Mouse (Mus musculus) granulocyte monocyte progenitor cell, adult 5-6 weeks (primary cell): Measurements from ENCODE around the gene Notch4. TPM values are rescaled to one million over a fixed set of nuclear protein-coding genes. Genes with fewer than 3 reads are reported as not detected.

ENCODE experiments used
- ATAC-seq: replicated peaks from 2 replicates; pipeline ENCODE4 v1.8.0; 2016; ENCODE audit warnings: mild to moderate bottlenecking, moderate TSS enrichment, inconsistent platforms; ENCODE audit not compliant: poor library complexity, severe bottlenecking
- total RNA-seq, 2 experiments: library from RNA; stranded (forward) in 1 of 2; stranded (reverse) in 1 of 2; fragments of 200-712, 200-1000 nt in 1 of 2; fragments of >200 nt in 1 of 2; fragmentation: Nextera tagmentation in 1 of 2; gene quantifications; 2 replicates each; pipeline ENCODE4 v1.2.3; 2014 to 2017

The Notch4 gene
- total RNA-seq, 2 experiments from 2014 or later: 0.17 to 0.31 TPM

DNA sequence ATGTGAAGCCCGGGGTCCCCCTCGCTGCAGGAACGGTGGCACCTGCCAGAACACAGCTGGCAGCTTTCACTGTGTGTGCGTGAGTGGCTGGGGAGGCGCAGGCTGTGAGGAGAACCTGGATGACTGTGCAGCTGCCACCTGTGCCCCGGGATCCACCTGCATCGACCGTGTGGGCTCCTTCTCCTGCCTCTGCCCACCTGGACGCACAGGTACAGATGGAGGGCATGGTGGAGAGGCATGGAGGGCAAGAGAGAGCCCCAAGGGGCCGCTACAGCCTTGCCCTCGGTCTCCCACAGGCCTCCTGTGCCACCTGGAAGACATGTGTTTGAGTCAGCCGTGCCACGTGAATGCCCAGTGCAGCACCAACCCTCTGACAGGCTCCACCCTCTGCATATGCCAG, 4.4 kb downstream of the Notch4 start:
- ATAC-seq: no peak

DNA sequence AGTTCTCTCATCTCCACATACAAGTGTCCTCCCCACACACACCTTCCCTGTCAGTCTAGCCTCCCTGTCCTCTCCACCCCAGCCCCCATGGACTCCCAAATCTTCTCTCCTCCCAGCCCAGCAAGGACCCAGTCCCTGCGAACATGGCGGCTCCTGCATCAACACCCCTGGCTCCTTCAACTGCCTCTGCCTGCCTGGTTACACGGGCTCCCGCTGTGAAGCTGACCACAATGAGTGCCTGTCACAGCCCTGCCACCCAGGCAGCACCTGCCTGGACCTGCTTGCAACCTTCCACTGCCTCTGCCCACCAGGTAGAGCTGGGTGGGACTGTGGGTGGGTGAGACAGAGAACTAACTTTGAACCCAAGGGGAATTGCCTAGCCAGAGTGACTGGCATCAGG, 5.9 kb downstream of the Notch4 start:
- no peak for ATAC-seq

DNA sequence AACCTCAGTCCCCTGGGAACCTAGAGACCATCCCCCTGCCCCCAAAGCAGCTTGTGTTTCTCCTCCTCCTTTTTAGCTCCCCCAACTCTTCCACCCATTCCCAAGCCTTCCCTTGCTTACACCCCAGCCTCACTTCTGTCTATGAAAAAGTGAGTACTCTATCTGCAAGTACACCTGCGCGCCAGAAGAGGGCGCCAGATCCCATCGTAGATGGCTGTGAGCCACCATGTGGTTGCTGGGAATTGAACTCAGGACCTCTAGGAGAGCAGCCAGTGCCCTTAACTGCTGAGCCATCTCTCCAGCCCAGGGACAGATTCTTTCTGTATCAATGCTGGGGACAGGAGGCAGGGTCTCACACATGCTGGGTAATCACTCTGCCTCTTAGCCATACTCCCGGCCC, 7.8 kb downstream of the Notch4 start:
- peak; percentile 41 for ATAC-seq

DNA sequence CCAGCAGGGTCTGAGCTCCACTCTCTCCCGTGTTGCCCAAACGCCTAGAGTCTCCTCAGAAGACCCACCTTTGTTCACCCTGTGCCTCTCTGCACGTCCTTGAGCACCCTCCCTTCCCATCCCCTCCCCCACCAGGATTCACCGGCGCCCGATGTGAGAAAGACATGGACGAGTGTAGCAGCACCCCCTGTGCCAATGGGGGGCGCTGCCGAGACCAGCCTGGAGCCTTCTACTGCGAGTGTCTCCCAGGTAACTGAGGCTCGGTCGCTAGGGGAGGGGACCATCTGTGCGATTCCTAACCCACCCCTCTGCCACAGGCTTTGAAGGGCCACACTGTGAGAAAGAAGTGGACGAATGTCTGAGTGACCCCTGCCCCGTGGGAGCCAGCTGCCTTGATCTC, 8.3 kb downstream of the Notch4 start:
- no peak for ATAC-seq

DNA sequence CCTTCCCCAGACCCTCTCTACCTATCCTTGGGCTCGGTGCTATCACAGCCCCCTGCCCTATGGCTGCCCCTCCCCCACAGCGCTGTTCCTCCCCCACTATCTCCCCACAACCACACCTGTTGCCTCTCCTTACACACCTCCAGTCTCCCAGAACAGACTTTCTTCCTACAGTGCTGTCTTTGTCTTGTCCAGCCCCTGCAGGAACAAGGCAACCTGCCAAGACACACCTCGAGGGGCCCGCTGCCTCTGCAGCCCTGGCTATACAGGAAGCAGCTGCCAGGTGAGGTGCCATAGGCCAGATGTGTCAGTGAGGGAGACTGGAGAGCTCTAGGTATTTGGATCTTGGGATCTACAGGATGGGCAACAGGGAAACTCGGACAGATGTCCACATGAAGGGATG, 12.5 kb downstream of the Notch4 start:
- no peak for ATAC-seq

DNA sequence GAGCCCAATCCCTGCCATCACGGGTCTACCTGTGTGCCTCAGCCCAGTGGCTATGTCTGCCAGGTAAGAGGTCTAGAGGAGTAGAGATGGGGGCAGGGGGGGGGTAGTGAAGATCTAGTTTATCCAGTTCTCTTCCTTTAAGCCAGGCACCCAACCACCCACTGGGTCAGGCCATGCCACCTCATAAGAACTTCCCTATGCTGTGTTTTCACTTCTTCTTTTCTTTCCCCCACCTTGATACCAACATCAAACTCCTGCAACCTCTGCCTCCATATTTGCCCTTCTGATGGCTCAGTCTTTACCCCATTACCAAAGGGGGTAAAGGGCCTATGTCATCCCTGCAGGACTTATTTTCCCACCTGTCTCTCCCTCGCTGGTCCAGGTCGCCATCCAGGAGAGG, 14.0 kb downstream of the Notch4 start:
- peak; percentile 76 for ATAC-seq

DNA sequence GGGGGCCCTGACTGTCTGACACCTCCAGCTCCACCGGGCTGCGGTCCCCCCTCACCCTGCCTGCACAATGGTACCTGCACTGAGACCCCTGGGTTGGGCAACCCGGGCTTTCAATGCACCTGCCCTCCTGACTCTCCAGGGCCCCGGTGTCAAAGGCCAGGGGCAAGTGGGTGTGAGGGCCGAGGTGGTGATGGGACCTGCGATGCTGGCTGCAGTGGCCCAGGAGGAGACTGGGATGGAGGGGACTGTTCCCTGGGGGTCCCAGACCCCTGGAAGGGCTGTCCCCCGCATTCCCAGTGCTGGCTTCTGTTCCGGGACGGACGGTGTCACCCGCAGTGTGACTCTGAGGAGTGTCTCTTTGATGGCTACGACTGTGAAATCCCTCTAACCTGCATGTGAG, 18.5 kb downstream of the Notch4 start:
- ATAC-seq: no peak

DNA sequence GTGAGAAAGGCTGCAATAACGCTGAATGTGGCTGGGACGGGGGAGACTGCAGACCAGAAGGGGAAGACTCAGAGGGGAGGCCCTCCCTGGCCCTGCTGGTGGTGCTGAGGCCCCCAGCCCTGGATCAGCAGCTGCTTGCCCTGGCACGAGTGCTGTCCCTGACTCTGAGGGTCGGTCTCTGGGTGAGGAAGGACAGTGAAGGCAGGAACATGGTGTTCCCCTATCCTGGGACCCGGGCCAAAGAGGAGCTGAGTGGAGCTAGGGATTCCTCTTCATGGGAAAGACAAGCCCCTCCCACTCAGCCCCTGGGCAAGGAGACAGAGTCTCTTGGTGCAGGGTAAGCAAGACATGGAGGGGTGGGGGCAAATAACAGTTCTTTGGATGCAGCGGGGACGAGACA, 19.3 kb downstream of the Notch4 start:
- ATAC-seq: no peak

DNA sequence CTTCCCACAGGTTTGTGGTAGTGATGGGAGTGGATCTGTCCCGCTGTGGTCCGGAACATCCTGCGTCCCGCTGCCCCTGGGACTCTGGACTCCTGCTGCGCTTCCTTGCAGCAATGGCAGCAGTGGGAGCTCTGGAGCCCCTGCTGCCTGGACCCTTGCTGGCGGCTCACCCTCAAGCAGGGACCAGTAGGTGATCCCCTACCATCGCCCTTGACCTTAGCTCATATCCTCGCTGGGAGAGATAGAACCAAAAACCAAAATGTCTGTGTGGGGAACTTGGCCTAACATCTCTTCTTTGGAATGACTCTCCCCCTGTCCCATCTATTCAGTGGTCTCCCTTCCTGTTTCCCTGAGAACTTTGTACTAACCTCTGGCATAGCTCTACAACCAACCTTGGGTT, 19.8 kb downstream of the Notch4 start:
- ATAC-seq: no peak

DNA sequence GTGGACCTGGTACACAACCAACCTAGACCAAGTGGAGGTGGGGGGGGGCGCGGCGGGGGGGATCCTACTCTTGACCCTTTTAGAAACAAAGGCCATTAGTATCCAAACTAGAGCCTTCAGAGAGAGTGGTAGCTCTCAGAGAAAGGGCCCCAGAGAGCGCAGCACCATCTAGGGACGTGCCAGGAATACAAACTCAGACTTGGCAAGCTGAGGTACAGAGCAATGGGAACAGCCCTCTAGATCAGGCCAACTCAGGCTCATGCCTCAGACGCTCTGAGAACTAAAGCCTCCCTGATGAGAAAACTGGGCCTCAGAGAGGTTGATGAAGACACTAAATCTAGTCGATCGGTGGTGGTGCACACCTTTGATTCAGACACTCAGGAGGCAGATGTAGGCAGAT, 21.1 kb downstream of the Notch4 start:
- ATAC-seq: no peak

DNA sequence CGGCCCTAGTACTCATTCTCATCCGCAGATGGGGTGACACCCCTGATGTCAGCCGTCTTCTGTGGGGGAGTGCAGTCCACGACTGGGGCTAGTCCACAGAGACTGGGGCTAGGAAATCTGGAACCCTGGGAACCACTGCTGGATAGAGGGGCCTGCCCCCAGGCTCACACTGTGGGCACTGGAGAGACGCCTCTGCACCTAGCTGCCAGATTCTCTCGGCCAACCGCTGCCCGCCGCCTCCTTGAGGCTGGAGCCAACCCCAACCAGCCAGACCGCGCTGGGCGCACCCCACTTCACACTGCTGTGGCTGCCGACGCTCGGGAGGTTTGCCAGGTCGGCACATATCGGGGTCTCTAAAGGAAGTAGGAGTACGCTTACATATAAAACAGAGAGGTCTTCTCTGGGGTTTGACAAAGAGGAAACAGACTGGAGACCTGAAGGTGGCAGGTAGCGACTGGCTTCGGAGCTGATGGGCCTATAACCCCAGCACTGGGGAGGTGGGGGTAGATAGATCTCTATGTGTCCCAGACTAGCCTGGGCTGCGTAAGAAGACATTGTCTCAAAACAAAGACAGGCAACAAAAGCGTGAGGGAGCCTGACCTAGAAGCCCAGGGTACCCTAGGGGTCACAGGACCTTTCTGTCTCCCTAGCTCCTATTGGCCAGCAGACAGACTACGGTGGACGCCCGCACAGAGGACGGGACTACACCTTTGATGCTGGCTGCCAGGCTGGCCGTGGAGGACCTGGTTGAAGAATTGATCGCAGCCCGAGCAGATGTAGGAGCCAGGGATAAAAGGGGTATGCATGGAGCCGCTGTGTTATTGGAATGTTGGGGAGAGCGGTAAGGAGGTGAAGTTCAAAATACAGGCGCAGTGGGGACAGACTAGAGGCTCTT, 22.1 kb downstream of the Notch4 start:
- no peak for ATAC-seq

DNA sequence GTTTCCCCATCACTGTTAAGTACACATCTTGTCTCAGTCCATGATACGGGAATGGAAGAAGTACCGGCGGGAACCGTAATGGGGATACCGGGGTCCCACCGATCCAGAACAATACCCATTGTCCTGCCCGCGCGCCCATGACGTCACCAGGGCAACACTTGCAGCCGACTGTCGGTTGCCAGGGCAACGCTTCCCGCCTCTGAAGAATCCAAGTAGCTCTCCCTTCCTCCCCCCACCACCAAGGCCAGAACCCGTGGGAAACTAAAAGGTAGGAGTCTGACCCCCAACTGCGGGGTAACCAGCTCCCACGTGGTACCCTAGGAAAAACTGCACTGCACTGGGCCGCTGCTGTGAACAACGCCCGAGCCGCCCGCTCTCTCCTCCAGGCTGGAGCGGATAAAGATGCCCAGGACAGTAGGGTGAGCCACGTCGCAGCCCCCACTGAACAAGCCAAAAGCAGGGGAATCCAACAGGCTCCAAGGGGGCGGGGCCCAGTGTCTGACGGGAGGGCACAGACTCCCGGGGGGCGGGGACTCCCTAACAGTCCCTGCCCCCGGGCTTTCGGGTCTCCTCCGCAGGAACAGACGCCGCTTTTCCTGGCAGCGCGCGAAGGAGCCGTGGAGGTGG, 22.8 kb downstream of the Notch4 start:
- peak; percentile 48 for ATAC-seq

DNA sequence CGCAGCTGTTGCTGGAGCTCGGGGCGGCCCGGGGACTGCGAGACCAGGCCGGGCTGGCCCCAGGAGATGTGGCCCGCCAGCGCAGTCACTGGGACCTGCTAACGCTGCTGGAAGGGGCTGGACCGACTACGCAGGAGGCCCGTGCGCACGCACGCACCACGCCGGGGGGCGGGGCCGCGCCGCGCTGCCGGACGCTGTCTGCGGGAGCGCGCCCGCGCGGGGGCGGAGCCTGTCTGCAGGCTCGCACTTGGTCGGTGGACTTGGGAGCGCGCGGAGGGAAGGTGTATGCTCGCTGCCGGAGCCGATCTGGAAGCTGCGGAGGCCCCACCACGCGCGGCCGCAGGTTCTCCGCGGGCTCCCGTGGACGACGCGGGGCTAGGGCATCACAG, 23.3 kb downstream of the Notch4 start:
- ATAC-seq: peak; percentile 50

DNA sequence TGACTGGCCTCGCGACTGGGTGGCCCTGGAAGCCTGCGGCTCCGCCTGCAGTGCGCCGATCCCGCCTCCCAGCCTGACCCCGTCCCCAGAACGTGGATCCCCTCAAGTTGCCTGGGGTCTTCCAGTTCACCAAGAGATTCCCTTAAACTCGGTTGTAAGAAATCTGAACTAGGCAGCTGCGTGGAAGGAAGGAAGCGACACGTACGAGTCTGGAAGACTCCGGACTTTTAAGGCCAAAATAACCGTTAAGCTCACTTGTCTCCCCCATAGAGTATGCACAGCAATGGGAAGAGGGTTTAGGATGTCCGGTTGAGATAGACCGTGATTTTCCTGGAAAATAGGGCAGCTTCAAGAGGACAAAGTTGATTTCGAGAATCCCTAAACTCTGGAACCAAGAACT, 23.7 kb downstream of the Notch4 start:
- no peak for ATAC-seq

DNA sequence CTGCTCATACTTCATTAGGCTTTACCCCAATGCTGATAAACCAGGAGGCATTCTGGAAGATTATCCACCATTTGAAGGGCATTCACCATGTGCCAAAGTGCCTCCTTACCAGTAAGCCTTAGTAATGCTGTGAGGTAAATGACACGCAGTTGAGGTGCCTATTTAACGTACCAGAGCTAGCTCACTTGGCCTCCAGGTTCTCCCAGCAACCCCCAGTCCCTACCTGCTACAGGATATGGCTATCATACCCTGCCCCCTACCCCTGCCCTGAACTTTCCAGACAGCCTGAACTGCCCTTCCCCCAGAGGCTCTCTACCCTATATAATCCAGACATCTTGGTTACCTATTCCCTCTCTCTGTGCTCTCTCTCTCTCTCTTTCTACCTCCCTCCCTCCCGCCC, 24.7 kb downstream of the Notch4 start:
- no peak for ATAC-seq

DNA sequence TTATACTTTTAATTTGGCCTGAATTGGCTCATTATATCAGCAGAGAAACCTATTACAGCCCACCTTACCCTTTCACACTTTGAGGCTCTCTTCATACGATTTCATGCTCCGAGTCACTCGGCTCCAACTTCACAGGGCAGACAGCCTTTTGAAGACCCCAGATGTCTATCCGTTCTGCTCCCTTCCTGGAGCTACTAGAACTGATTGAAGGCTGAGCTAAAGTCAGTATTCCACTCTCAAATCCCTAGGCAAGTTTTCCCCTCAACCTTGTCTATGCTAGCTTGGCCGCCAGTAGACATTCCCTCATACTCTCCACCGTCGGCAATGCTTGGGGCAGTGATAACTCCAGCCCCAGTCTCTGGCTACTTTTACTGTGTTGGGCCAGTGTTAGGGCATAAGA, 25.1 kb downstream of the Notch4 start:
- no peak for ATAC-seq

DNA sequence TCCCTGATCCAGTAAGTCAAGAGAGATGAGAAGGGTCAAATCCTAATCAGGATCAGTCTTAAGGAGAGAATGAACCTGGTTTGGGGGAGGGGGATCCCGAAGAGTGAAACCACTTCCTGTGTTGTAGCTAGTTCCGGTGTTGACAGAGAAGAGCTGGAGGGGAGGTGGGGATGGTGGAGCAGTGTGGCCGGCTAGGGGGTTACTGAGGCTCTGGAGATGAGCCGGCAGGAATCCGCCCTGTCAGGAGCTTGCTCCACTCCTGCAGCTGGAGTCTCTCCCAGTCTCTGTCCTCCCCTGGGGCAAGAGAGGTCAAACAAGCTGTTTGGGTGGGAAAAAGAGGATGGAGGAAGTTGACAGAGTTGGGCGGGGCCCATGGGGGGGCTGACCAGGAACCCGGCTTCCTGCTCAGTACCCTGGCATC, 25.6 kb downstream of the Notch4 start, which contains the start of gene Gpsm3:
TSS of gene Gpsm3 (plus strand) at position 126 of the 421 bp plus-strand sequence.
- peak; percentile 31 for ATAC-seq

DNA sequence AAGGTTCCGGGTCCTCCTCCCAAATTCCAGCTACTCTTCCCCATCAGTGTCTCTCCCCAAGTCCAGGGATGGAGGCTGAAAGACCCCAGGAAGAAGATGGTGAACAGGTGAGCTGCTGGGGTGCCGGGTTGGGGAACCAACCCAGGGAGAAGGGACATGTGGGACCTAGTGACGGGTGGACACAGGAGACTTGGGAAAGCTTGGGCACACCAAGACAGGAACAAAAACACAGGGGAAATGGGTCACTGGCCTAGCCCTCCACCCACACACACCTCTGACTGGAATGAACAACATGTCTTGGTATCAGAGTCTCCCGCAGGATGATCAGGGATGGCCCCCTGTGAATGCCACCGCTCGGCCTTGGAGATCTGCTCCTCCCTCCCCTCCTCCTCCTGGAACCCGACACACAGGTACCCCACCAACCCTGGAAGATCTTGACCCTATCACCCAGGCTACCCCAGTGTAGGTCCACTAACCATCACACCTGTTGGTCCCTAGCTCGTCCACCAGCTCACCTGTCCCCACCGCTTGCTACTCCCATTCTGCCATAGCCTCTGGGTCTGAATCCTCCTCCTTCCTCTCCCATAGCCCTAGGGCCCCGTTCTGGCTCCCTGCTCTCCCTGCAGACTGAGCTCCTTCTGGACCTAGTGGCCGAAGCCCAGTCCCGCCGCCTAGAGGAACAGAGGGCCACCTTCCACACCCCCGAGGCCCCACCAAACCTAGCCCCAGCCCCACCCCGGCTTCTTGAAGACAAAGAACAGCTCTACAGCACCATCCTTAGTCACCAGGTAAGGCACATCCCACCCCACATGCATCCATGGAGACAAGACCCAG, 26.3 kb downstream of the Notch4 start:
- no peak for ATAC-seq

DNA sequence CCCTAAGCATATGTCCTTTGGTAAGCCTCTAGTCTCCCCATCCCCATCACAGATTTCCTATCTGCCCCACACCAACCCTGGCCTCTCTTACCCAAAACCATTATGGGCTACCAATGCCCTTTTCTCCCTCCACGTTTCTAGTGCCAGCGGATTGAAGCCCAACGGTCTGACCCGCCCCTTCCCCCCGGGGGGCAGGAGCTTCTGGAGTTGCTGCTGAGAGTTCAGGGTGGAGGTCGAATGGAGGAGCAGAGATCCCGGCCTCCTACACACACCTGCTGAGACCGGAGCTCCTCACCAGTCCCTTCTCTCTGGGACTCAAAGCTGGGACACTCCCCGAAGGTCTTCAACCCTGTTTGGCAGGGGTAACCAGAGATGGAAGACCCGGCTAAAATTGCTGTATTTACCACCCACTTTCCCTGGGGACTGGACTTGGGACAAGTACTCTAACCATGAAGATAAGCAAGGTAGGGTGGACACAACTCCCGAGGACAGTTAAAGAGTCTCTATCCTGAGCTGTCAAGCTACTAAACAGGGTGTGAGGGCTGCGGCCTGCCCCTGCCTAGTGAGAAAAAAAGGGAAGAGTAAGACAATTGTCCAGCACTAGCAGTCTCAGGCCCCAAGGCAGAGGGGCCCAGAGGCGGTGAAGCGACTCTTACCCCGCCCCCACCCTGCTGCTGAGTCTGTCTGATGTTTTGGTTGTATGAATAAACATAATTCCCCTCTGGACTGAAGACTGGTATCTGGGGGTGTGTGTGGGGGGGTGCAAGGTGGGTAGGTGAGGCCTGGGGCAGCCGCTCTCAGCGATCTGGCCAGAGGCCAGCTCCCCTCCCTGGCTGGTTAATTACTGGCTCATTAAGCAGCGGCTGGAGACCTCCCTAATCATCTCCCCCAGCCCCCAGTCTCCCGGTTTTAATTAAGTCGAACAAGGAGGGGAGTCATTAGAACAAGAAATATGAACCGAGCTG, 27.2 kb downstream of the Notch4 start, which contains the start of gene Pbx2:
TSS of gene Pbx2 (plus strand) at position 238 of the 965 bp plus-strand sequence.
- ATAC-seq: no peak

DNA sequence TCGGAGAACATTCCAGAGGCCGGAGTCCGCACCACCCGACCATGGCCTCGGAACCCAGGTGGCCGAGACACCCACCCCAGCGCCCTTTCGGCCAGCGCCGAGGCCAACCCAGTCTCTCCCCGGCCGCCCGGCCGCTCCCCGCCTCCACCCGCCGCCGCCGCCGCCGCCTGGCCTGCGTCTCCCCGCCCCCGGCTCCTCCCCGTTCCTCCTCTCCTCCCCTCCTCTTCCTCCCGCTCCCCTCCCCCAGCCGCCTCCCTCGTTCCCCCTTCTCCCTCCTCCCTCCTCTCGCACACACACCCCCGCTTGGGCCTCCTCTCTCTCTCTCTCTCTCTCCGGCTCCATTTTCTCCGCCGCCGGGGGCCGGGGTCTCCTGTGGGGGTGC, 27.9 kb downstream of the Notch4 start:
- peak; percentile 42 for ATAC-seq
